Mouse (Mus musculus) forebrain, embryonic 14.5 days (tissue): ENCODE data around the gene Rfx5. TPM values are rescaled to one million over a fixed set of nuclear protein-coding genes. Genes with fewer than 3 reads are reported as not detected.

Experiments
- ATAC-seq: fragments of 200-750 bp; cut with Nextera tagmentation; 2 replicates; pipeline ENCODE4 v1.8.0; 2017; ENCODE audit warnings: mild to moderate bottlenecking, moderate library complexity
- DNase-seq: peaks from one replicate; pipeline ENCODE4 v3.0.0-alpha.2; 2015; ENCODE audit warnings: low spot score
- H3K27ac ChIP-seq: fragments of 300-500 bp; sonication (generic); 2 replicates; pipeline ENCODE4 v1.5.1; 2014; ENCODE audit warnings: low read depth, mild to moderate bottlenecking, control low read depth, low read length, moderate library complexity
- H3K27me3 ChIP-seq: fragments of 300-500 bp; sonication (generic); replicated peaks from 2 replicates; pipeline ENCODE4 v1.6.1; 2014; ENCODE audit warnings: low read length, control low read depth, mixed read lengths; ENCODE audit not compliant: control insufficient read depth, insufficient read depth
- H3K36me3 ChIP-seq: fragments of 300-500 bp; sonication (generic); 2 replicates; pipeline ENCODE4 v1.6.1; 2014; ENCODE audit warnings: low read length, control low read depth; ENCODE audit not compliant: control insufficient read depth, insufficient read depth
- H3K4me1 ChIP-seq: fragments of 300-500 bp; sonication (generic); 2 replicates; pipeline ENCODE4 v1.6.1; 2014; ENCODE audit warnings: antibody characterized with exemption, low read length, control low read depth; ENCODE audit not compliant: control insufficient read depth, insufficient read depth
- H3K4me2 ChIP-seq: fragments of 300-500 bp; sonication (generic); 2 replicates; pipeline ENCODE4 v1.6.1; 2014; ENCODE audit warnings: mild to moderate bottlenecking, control low read depth, low read length
- H3K4me3 ChIP-seq: fragments of 300-500 bp; sonication (generic); 2 replicates; pipeline ENCODE4 v1.5.1; 2014; ENCODE audit warnings: low read depth, low read length, control low read depth
- H3K9ac ChIP-seq: fragments of 300-500 bp; sonication (generic); 2 replicates; pipeline ENCODE4 v1.6.1; 2014; ENCODE audit warnings: mild to moderate bottlenecking, low read length, control low read depth, moderate library complexity
- H3K9me3 ChIP-seq: fragments of 300-500 bp; sonication (generic); replicated peaks from 2 replicates; pipeline ENCODE4 v1.6.1; 2016; ENCODE audit warnings: low read length, control low read depth, mixed read lengths; ENCODE audit not compliant: control insufficient read depth
- WGBS: fragments of 180-500 bp; shearing (Covaris S2); extraction: QIAGEN DNeasy Blood & Tissue Kit; methylation state at CpG from one replicate; pipeline ENCODE4 v1.1.7; 2014; 5-methylcytosine and 5-hydroxymethylcytosine counted together
- polyA plus RNA-seq: library from polyadenylated mRNA; unstranded; fragments of >200 nt; fragmentation: Nextera tagmentation; extraction: Ambion mirVana; gene quantifications from 2 replicates; pipeline ENCODE4 v1.2.1, GENCODE M21; 2014

The Rfx5 gene
- polyA plus RNA-seq, 1 experiment from 2014 or later = 5.6 TPM

DNA sequence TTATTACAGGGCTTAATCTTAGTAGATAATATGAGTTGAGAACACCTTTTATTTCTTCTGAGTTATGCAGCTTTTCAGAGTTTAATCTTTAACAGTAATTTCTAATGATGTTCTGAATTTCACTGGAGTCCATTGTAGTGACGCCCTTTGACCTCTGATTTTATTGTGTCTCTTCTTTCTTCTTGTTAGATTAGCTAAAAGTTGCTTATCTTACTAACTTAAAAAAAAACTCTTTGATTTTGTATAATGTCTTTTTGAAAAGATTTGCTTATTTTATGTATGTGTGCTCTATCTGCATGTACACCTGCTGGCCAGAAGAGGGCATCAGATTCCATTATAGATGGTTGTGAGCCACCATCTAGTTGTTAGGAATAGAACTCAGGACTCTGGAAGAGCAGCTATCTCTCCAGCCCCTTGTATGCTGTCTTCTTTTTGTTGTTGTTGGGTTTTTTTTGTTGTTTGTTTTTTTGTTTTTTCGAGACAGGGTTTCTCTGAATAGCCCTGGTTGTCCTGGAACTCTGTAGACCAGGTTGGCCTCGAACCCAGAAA is 5.7 kb upstream of the Rfx5 start:
- Histone ChIP-seq H3K9ac (no peak overlapping the region), H3K4me2 (no peak overlapping the region), H3K36me3 (no peaks in the 10 kb centered on the region), H3K9me3 (no peaks in the 10 kb centered on the region), H3K27ac (no peak overlapping the region), H3K27me3 (no peaks in the 10 kb centered on the region), H3K4me3 (no peak overlapping the region), H3K4me1 (0 out of 2 replicates have a peak, but pooled peaks cover 3% of the 10 kb centered on the region)
- no peak for ATAC-seq
- DNase-seq = peak; percentile 11
- 75% methylated on average over 3 of the region's 3 CpGs for WGBS

DNA sequence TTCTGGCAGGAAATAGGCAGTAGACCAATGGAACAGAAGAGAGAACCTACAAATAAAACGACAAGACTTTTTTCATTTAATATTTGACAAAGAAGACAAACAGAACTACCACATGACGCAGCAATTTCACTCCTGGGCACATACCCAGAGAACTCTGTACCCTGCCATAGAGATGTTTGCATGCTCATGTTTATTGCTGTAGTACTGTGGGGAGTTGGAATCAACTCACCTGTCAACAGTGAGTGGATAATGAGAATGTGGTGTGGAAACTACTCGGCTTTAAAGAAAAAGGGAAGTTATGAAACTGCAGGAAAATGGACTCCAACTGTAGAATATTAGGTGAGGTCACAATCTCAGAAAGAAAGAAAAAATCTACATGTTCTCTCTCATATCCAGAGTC is 4.2 kb upstream of the Rfx5 start:
- Histone ChIP-seq H3K4me2 (no peak overlapping the region), H3K4me3 (no peak overlapping the region), H3K36me3 (no peaks in the 10 kb centered on the region), H3K27me3 (no peaks in the 10 kb centered on the region), H3K4me1 (0 out of 2 replicates have a peak, but pooled peaks cover 3% of the 10 kb centered on the region), H3K27ac (no peak overlapping the region), H3K9ac (no peak overlapping the region), H3K9me3 (no peaks in the 10 kb centered on the region)
- WGBS = 92% methylated on average over 3 of the region's 3 CpGs
- no peak for ATAC-seq
- DNase-seq = no peak

DNA sequence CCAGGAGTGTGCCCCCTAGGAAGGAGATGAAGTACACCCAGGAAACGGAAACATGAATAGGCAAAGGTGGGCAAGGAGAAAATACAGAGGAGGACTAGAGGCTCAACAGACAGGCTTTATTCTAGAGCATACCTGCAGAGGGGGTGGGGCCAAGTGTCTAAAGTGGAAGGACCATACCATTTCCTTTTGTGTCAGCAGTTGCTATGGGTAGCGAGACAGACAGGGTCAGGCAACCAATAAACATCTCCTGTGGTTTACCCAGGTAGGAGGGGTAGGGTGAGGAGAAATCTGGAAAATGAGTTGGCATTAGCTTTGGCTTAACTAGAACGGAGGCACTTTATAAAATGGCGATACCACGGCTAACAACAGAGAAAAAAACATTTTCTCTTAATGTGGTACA is 1.1 kb upstream of the Rfx5 start:
- H3K4me1 ChIP-seq = peaks cover 8% of the 10 kb centered on the region
- H3K27me3 ChIP-seq = no peaks in the 10 kb centered on the region
- DNase-seq = no peak
- no peak overlapping the region; the same call in 1 of the 2 replicates for H3K9ac ChIP-seq
- peaks cover 24% of the 10 kb centered on the region for H3K36me3 ChIP-seq
- ATAC-seq = no peak
- H3K9me3 ChIP-seq = no peaks in the 10 kb centered on the region
- peak overlapping the region; percentile 61 for H3K4me3 ChIP-seq
- H3K4me2 ChIP-seq = peak overlapping the region; percentile 52
- 64% methylated on average over 5 of the region's 5 CpGs for WGBS
- no peak overlapping the region for H3K27ac ChIP-seq

DNA sequence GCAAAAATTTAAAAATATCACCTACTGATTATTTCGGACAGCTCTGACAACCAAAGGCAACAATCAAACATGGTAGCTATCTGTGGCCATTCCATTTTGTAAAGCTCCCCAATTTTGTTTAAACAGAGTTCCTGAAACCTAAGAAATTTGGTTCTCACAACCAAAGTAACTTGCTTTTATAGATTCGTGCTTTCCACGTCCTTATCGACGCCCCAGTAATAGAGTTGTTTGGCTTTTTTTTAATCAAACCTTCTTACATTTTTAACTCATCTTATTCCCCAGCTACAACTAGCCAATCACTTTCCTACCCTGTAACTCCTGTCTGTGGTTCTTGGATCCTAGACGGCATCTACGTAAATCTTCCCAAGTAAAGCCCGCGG is 501 bp upstream of the Rfx5 start:
- no peak for ATAC-seq
- Histone ChIP-seq H3K4me3 (peak overlapping the region; percentile 61), H3K9me3 (no peaks in the 10 kb centered on the region), H3K9ac (peak overlapping the region; percentile 54), H3K4me1 (peaks cover 8% of the 10 kb centered on the region), H3K36me3 (peaks cover 30% of the 10 kb centered on the region), H3K4me2 (peak overlapping the region; percentile 52), H3K27me3 (no peaks in the 10 kb centered on the region), H3K27ac (peak overlapping the region; percentile 61)
- no peak for DNase-seq
- 16% methylated on average over 9 of the region's 9 CpGs for WGBS

DNA sequence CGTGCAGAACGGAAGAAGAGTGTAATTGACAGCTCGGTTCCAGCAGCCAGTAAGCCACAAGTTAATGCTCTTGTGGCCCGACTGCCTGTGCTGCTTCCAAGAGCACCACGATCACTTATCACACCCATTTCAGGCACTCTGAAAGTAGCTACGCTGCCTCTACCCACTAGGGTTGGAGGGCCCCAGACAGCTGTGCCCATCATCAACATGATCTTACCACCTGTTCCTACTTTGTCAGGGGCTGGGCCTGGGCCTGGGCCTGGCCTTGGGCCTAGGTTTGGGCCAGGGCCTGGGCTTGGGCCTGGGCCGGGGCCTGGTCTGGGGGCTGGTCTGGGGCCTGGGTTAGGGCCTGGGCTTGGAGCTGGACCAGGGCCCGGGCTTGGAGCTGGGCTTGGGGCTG is 4.4 kb downstream of the Rfx5 start:
- WGBS = 90% methylated on average over 8 of the region's 8 CpGs
- Histone ChIP-seq H3K27me3 (no peaks in the 10 kb centered on the region), H3K27ac (no peak overlapping the region), H3K4me1 (peaks cover 5% of the 10 kb centered on the region), H3K4me2 (no peak overlapping the region), H3K9ac (no peak overlapping the region), H3K4me3 (no peak overlapping the region), H3K36me3 (peaks cover 40% of the 10 kb centered on the region), H3K9me3 (no peaks in the 10 kb centered on the region)
- DNase-seq (no peak), ATAC-seq (no peak)

DNA sequence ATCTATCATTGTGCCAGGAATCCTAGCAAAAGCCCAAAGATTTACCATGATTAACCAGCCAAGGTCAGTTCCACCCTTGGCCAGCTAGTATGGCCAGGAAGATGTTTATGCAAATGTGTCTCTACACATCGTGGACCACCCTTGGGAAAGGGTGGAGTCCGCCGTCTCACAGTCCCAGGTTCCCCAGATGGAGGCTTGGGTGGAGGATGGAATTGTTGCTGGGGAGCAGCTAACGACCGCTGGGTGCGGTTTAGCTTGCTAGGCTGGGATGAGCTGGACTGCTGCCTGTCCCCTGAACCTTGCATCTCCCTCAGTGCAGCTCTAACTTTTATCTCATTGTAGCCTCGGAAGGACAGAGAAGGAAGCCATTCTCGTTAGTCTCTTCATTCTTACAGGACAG is 6.0 kb downstream of the Rfx5 start:
- no peaks in the 10 kb centered on the region for H3K27me3 ChIP-seq
- 44% methylated on average over 8 of the region's 8 CpGs for WGBS
- no peak overlapping the region for H3K4me3 ChIP-seq
- H3K4me1 ChIP-seq = peaks cover 3% of the 10 kb centered on the region
- H3K27ac ChIP-seq = no peak overlapping the region
- H3K9me3 ChIP-seq = no peaks in the 10 kb centered on the region
- no peak for DNase-seq
- no peak overlapping the region for H3K4me2 ChIP-seq
- no peak overlapping the region for H3K9ac ChIP-seq
- no peak for ATAC-seq
- H3K36me3 ChIP-seq = peaks cover 40% of the 10 kb centered on the region

DNA sequence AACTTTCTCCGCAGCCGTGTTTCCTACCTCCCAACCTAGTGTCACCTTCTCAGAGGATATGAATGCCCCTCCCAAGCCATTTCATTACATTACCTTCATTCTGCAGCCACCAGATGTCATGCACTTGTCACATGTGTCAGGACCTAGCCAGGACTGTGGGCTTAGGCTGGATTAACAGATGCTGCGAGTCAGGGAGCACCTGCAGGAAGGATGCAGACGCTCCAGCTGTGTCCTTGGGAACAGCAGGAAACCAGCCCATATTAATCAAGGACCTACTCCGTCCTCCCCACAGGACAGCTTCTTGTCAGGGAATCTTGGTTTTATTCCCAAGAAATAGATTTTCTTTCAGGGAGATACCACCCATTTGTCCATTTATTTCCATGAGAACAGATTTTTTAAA is 6.4 kb downstream of the Rfx5 start:
- 60% methylated on average over 5 of the region's 5 CpGs for WGBS
- DNase-seq (no peak), ATAC-seq (no peak)
- no peak overlapping the region for H3K4me3 ChIP-seq
- no peaks in the 10 kb centered on the region for H3K9me3 ChIP-seq
- H3K36me3 ChIP-seq = peaks cover 40% of the 10 kb centered on the region
- H3K27me3 ChIP-seq = no peaks in the 10 kb centered on the region
- H3K4me2 ChIP-seq = no peak overlapping the region
- no peaks in the 10 kb centered on the region for H3K4me1 ChIP-seq
- H3K9ac ChIP-seq = no peak overlapping the region
- no peak overlapping the region for H3K27ac ChIP-seq

DNA sequence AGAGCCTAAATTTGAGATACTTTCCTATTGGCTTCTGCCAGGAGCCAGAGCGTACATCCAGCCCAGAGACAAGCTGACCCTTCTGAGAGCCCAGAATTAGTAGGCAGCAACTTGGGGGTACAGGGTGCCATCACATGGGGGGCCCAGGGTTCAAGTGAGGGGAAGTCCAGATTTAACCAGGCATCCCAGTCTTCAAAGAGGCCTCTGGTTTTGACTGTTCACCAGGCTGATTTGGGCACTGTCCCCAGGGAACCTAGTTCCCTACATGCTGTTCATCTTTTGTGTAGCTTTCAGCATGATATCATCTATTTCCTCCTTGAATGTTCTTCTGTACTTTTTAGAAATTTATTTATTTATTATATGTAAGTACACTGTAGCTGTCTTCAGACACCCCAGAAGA is 11.1 kb downstream of the Rfx5 start:
- 0 out of 2 replicates have a peak, but pooled peaks cover 1% of the 10 kb centered on the region for H3K36me3 ChIP-seq
- no peaks in the 10 kb centered on the region for H3K9me3 ChIP-seq
- H3K27me3 ChIP-seq = no peaks in the 10 kb centered on the region
- DNase-seq = no peak
- no peak overlapping the region for H3K27ac ChIP-seq
- H3K4me2 ChIP-seq = no peak overlapping the region
- H3K4me3 ChIP-seq = no peak overlapping the region
- no peak for ATAC-seq
- H3K4me1 ChIP-seq = no peaks in the 10 kb centered on the region
- 96% methylated on average over 1 of the region's 1 CpGs for WGBS
- no peak overlapping the region for H3K9ac ChIP-seq

DNA sequence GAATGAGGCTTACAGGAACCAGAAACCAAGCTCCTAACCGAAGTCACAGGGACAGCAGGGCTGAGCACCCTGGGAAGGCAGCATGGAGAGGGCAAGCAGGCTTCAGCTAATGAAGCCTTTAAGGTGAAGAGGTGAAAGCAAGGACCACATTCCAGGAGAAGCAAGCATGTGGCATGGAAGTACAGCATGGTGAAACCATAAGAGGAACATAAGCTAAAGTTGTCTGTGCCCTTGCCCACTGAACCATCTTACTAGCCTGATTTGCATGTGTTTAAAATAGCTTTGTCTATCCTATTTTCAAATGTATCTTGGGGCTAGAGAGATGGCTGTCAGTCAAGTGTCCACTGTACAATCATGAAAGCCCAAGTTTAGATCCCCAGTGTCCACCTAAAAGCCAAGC is 12.0 kb downstream of the Rfx5 start:
- Histone ChIP-seq H3K27me3 (no peaks in the 10 kb centered on the region), H3K9me3 (no peaks in the 10 kb centered on the region), H3K4me3 (no peak overlapping the region), H3K4me1 (no peaks in the 10 kb centered on the region), H3K36me3 (no peaks in the 10 kb centered on the region), H3K4me2 (no peak overlapping the region), H3K27ac (no peak overlapping the region), H3K9ac (no peak overlapping the region)
- ATAC-seq = no peak
- no peak for DNase-seq
- 73% methylated on average over 1 of the region's 1 CpGs for WGBS
